Mouse (Mus musculus): ENCODE results near the gene Fam216a.
"Not testable (repeated sequence)": the region's sequence is repeated elsewhere in the genome, so short reads cannot be mapped to it uniquely, and the experiment has no call there.

DNA sequence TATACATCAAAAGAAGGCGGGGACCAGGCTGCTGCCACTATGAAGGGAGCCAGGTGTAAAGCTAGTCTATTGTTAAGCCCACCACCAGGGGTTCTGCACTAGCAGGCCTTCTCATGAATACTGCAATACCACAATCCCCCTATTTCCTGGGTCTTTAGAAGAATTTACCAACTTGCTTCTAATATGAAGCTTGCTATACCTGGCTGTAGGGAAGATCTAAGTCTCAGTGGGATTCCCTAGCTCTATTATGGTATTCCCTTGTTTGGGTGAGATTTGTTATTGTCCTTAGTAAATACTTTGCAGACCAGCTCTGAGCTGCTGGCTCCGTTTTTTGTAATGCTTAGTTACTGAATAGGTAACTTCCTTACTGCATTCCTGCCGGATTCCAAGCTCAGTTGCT, 53.2 kb downstream of the Fam216a start:
- not testable (repeated sequence) for TF ChIP-seq CHD2 (IDR thresholded peaks at IDR 0.05; ENCODE audit: low read length); EP300 (IDR thresholded peaks at IDR 0.05; ENCODE audit: low read length); RCOR1 (conservative IDR thresholded peaks at IDR 0.05; ENCODE audit: low read depth, low read length); CTCF (conservative IDR thresholded peaks at IDR 0.05 in 1 of 2, IDR thresholded peaks at IDR 0.05 in 1 of 2; ENCODE audit: low read depth in 2 of 2, low read length in 2 of 2); MAZ (IDR thresholded peaks at IDR 0.05; ENCODE audit: low read depth, low read length); ZMIZ1 (IDR thresholded peaks at IDR 0.05; ENCODE audit: low read depth, low read length); HCFC1 (IDR thresholded peaks at IDR 0.05; ENCODE audit: low read depth, low read length)

Data from CH12.LX (cell line).